Mouse (Mus musculus): Measurements from ENCODE around the gene Snd1.

DNA sequence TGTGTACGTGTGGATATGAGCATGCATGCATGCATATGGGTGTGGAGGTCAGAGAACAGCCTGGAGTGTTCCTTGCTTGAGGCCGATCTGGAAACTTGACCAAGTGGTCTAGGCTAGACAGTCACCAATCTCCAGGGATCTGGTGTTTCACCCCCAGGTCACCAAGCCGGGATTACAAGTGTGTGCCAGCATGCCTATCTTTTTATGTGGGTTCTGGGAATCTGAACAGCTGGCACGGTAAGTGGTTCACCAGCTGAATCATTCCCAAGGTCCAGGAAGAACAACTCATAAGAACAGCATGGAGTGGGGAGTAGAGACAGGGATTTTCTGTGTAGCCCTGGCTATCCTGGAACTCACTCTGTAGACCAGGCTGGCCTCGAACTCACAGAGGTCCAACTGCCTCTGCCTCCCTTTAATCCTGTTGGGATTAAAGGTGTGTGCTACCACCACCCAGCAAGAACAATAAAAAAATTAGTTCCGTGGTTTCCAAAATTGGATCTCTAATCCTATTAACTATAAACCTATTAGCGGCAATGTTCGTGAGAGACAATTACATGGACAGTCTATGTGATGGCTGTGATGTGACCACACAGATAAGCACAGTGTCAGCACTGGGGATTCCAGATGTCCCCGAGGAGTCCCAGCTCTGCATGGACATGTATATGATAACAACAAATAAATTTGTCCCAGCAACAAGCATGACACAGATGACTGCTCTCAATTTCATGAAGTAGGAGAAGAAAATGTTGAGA is 3.5 kb upstream of the Snd1 start:
- no peak for TF ChIP-seq CTCF (conservative IDR thresholded peaks at IDR 0.05 in 1 of 2, IDR thresholded peaks at IDR 0.05 in 1 of 2; ENCODE audit: low read depth in 2 of 2, low read length in 2 of 2)
- TF ChIP-seq USF2 (conservative IDR thresholded peaks at IDR 0.05; ENCODE audit: low read depth, low read length), result no peak
- TF ChIP-seq EP300 (IDR thresholded peaks at IDR 0.05; ENCODE audit: low read length), result no peak
- no peak for TF ChIP-seq BHLHE40 (IDR thresholded peaks at IDR 0.05; ENCODE audit: low read depth, low read length)
- TF ChIP-seq ZC3H11A (IDR thresholded peaks at IDR 0.05; ENCODE audit: low read depth, low read length), result no peak
- no peak for TF ChIP-seq POLR2A (IDR thresholded peaks at IDR 0.05; ENCODE audit: low read depth, low read length)
- TF ChIP-seq MAFK (IDR thresholded peaks at IDR 0.05; ENCODE audit: insufficient replicate concordance, low read length), result no peak
